Mouse (Mus musculus) kidney, adult 2 months (tissue): ENCODE results near the gene Timm23.

Source experiments
- CTCF ChIP-seq: fragments of 200-500 bp; conservative IDR thresholded peaks from 2 replicates; pipeline ENCODE4 v1.5.1; 2011; ENCODE audit warnings: low read depth, mild to moderate bottlenecking, control low read depth, low read length, moderate library complexity, mixed read lengths; ENCODE audit not compliant: insufficient read depth, insufficient read length
- POLR2A ChIP-seq: fragments of 200-500 bp; IDR thresholded peaks from one replicate; pipeline ENCODE4 v1.6.1; 2011; ENCODE audit warnings: low read depth, low read length, control low read depth

DNA sequence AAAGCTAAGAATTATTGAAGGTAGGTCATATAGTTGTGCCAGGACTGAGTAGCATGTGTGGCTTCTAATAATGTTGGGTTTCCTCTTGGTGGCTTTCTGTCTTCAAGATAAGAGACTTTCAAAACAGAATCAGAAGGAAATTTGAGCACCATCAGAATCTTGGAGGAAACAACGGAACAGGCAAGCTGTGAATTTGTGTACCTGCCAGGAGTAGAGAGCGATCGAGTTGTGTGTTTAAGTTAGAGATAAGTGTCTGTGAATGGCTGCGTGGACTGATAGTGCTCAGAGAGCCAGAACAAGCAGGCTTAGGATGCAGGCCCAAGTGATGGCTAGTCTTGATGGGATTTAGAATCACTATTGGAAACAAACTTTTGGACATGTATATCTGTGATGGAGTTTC, 69.9 kb downstream of the Timm23 start:
- TF ChIP-seq POLR2A, result no peak
- no peak for TF ChIP-seq CTCF
